Mouse (Mus musculus): Measurements from ENCODE around the gene Unc45b.
"Not testable (repeated sequence)": the region's sequence is repeated elsewhere in the genome, so short reads cannot be mapped to it uniquely, and the experiment has no call there.

Gene Unc45b

DNA sequence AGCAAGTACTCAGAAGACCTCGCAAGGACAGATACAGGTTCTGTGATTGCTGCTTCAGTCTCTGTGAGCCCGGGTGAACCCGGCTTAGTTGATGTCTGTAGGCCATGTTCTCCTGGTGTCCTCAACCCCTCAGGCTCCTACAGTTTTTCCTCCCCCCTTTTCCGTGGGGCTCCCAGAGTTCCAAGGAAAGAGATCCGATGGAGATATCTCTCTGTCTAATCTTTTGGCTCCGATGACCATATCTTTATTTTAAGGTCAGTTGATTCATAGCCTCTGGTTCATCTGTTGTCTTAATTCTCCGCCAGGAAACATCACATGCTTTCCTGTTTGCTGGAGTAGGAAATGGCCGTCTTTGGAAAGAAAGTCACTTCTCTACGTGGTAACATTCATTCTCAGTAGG is 38.7 kb downstream of the Unc45b start:
- no peak for DNase-seq (ENCODE audit: low spot score)

DNA sequence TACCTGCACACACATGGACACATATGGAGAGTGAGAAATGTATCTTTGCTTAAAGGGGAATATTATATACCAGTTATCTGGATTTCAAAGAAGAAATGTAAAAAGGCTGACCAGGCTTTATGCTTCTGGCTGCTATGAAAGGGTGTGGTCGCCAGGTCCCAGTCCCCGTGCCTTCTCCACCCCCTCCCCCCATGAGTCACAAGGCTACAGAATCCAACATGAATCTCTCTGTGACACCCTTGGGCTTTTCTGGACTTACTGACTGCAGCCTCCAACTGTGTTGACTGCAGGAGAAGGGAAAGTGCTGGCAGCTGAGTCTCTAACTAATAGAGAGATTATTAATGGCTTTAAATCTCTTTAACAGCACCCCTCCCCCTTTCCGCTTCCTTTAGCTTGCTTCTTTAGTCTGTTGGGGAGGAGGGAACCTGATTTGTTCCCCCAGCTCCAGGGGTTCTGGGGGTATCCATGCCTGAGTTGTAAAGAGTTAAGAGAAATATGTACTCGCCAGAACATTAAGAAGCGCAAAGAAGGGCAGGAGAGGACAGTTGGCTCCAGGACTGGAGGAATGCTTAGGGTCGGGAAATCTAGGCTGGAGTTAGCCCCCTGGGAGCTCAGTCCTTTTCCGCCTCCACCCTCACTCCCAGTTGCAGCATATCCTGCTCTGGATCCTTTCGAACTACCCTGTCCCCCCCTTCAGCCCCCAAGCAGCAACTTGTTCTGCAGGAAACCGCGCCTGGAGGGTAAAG is 40.6 kb downstream of the Unc45b start, which contains the start of gene Slfn5:
Slfn5 (plus strand) TSS at position 614 of the 746 bp plus-strand sequence.
- DNase-seq (ENCODE audit: low spot score): no peak

DNA sequence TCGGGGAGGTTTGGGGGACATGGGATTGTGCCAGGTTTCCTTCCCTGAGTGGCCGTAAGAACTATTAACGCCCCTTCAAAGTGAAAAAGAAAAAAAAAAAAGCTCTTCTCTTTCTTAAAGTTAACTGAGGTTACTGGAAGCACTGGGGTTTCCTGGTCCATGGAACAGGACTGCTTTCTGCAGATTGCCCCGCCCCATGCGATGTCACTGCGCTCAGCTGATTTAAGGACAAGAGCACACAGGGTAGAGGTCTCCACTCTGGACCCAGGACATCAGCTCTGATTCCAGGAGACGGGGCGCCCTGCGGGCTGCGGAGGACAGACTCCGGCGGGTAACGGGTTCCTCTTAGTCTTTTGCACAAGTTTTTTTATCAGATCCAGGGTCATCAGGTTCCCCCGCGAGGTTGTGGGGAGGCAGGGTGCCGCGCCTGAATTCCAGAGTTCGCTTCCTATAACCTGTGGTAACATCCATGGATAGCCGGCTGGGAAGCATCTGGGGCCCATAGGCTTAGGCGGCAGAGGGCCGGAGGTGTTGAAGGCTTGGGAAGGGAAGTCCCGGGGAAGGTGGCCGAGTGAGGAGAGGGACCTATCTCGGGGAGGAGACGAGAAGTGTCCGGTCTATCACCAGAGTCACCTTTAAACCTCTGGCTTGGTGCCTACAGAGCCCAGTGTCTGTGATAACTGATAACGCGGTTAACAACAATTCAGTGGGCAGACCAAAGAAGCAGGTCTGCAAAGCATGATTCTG is 41.7 kb downstream of the Unc45b start:
- no peak for DNase-seq (ENCODE audit: low spot score)

DNA sequence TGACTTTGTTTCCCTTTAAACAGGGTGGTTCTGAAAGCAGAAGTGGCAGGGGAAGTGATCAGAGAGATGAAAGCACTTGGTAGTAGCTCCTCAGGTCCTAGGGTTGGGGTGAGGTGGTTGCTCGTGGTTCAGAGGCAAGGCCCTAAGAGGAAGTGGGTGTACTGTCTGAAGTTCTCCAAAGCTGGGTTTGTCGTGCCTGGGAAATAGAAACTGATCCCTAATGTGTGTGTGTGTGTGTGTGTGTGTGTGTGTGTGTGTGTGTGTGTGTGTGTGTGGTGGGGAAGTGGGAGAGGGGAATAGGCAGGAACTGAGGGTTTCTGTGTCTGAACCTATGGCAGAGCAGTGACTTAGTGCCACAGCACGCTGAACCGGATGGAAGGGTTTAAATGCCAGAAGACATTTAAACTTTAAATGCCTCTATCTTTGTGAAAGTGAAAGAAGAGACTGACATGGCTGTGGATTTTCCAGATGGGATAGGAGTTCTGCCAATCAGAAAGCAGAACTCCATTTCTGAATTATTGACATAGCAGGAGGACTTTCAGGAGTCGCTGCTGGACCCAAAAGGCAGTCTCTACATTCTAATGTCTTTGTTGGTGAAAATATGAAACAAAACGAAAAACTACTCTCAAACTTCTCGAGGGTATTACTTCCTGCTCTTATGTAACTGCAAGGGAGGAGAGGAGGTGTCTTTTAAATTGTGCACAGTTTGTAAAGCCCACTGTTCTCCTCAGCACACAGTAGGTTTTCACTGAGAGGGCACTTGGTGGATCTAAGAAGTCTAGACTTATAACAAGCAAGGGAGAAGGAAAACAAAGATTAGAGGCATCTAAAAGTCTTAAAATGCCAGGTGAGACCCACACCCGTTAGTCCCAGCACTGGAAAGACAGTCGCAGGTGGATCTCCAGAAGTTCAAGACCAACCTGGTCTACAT is 42.5 kb downstream of the Unc45b start:
- no peak for DNase-seq (ENCODE audit: low spot score)

DNA sequence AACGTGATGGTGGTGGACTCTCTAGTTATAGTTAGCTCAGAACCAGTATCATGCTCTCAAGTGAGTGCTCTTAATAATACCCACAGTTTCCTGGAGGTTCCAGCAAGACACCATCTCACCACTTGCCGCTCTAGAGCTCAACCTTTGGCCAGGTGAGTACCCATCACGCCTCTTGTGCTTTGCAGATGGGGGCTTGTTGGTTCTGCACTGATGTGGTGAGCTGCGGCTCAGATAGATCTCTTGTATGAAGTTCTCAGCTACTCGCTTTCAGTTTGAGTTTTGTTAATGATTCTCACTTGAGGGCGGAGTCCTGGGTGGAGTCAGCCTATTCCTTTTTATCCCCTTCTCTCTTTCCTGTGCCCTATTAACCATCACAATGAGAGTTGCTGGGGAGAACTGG is 44.3 kb downstream of the Unc45b start:
- no peak for DNase-seq (ENCODE audit: low spot score)

DNA sequence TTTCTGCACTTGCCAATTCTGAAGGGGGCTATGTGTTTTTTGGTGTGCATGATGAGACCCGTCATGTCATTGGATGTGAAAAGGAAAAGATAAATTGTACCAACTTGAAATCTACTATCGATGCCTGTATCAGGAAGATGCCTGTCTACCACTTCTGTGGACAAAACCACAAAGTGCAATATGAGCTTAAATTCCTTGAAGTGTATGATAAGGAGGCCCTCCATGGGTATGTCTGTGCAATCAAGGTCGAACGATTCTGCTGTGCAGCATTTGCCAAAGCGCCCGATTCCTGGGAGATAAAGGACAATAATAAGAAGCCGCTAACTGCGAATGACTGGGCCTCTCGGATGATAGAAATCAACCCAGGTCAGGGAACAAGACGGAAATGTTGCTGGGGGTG is 46.6 kb downstream of the Unc45b start:
- no peak for DNase-seq (ENCODE audit: low spot score)

DNA sequence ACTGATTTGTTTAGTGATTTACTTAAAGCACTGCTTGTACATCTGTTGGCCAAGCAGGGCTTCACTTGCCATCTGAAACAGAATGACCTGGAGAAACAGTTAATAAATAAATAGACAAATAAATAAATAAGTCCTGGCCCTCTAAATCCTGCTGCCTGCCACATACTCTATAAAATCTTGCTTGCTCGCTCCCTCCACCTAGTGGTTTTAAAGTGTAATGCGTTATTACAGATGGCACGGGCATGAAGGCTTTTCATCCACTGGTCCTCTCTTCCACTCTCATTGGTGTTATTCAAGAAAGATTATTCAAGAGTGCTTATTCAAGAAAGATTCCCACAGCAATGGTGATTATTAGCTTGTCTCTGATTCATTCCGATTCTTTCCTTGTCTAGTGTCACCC is 49.3 kb downstream of the Unc45b start:
- DNase-seq (ENCODE audit: low spot score): no peak

DNA sequence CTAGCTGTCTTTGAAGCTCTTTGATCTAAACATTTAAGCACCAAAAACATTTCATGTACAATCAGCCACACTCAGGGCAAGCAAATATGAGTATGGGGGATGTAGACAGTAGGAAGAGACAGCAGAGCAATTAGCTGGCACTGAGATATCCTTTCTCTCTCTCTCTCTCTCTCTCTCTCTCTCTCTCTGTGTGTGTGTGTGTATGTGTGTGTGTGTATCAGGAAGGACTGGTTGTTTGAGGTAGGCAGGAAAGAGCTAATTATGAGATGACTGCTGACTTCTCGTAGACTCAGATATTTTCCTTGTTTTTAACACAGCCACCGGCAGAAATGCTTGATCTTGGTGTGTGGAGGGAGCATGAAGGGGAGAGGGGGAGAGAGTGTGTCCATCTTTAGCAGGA is 51.4 kb downstream of the Unc45b start:
- DNase-seq (ENCODE audit: low spot score): no peak

DNA sequence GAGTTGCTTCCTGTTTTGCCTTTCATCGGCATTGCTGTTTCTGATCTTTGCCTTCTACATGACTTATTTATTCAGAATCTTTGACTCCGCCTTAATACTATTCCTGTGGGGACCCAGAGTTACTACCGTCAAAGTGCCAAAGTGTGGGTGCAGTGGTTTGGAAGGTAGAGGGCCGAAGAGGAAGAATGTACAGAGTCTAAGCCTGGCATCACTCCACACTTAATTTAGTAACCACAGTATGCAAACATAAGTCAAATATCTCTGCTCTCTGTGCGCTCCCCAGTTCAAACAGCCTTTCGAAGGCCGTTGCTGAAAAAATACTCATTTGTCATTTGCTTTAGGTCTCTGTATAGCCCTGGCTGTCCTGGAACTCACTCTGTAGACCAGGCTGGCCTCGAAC is 51.9 kb downstream of the Unc45b start:
- no peak for DNase-seq (ENCODE audit: low spot score)

DNA sequence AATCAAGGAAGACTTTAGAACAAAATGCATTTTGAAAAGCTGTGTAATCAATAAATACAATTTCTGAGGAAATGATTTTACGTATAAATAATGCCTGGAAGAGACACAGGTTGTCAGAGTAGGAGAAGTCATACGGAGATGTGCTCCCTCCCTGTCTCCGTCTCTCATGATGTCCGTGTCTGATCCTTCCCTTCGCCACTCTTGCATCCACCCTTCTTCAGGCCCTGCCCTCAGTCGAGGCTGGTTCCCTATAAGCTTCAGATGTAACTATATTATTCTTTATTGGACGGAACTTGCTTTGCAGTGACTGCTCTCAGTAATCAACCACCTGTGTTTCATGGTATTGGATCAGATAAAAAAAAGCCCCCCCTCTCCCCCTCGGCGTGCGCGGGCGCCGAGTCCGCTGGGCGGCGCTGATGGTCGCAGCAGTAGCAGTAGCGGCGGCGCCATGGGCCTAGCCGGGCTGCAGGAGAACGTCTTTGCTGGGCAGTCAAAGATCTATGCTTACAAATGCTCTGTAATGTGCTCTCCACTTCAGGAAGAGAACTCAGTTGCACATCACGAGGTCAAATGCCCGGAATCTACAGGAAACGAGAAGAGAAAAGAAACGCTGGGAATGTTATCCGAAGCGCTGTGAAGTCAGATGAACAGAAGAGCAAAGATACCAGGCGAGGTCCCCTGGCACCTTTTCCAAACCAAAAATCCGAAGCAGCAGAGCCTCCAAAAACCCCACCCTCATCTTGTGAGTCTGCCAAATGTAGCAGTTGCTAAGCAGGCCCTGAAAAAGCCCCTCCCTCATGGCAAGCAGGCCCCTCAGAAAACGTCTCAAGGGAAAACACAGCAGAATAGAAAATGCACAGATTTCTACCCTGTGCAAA is 60.6 kb downstream of the Unc45b start:
- DNase-seq (ENCODE audit: low spot score): no peak

DNA sequence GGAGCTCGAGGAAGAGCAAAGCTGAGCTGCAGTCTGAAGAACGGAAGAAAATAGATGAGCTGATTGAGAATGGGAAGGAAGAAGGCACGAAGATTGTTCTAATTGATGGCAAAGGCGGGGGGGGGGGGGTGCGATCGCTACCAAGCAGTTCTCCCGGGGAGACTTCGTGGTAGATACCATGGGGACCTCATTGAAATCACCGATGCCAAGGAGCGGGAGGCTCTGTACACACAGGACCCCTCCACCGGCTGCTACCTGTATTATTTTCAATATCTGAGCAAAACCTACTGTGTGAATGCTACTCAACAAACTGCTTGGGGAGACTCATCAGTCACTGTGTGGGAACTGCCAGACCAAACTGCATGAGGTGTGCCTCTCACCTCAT is 61.2 kb downstream of the Unc45b start:
- DNase-seq (ENCODE audit: low spot score): no peak

DNA sequence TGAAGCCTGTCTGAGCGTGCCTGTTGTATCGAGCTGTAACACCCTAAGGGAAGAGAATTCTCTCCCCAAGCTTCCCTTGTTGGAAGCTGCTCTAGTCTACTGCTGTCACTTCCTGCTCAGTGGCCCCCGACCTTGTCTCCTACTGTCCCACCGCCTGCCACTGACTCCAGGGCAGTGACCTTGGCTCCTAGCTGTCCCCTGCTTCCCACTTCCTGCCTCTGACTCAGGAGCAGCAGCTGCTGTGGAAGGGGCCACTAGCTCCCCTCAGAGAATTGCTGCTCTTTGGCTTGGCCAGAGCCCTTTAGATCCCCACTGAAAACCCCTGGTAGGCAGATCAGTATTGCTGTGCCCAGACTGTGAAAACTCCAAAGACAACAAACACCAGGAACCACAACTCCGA is 63.6 kb downstream of the Unc45b start:
- no peak for DNase-seq (ENCODE audit: low spot score)

DNA sequence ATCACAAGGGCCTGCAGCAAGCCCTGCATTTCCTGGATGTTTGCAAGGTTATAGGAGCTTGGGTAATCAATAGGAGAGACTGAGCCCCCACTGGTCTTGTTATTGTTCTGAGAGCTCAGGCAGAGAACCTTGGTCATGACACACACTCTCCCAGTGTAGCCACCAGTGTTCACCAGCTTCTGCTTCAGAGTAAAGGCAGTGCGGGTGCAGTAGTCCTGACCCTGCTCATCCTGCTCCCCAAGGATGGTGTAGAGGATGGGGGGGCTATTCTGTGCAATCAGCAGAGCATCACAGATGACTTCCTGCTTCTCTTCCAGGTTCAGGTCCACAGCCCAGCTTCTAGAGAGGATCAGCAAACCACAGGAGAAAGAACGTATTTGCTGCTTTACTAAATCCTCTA is 72.1 kb downstream of the Unc45b start:
- DNase-seq (ENCODE audit: low spot score): not testable (repeated sequence)

DNA sequence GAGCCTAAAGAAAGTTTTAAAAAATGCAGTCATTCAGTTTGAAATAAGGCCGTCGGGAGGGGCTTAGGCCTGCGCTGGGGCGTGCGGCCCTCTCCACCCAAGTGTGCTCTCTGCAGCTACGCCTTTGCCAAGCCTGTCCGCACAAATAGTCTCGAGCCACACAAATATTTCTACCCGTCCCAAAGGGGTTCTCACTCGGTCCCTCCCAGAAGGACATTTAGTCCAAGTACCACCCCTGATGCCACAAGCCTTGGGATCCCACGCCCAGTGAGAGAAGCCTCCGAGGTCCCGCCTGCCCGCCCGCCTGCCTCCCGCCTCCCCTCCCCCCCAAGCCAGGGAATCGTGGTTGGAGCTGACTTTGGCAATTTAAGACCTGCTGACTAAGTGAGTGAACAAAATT is 72.8 kb downstream of the Unc45b start:
- no peak for DNase-seq (ENCODE audit: low spot score)

DNA sequence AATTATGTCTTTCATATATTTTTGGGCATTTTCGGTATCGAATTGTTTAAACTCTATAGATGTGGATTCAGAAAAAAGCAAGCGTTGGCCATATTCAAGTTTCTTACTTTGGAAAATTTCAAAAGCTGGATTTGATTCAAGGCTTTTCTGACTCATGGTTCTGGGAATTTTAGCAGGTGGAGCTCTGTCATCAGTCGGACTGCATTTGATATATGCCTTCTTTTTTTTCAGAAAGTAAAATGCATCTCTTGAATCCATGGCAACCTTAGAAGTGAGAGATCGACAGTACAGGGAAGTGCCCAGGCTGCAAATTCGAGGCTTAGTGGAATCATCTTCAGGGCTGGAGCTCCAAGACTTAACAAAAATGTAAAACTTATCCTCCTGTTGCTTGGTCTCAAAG is 77.3 kb downstream of the Unc45b start:
- no peak for DNase-seq (ENCODE audit: low spot score)

DNA sequence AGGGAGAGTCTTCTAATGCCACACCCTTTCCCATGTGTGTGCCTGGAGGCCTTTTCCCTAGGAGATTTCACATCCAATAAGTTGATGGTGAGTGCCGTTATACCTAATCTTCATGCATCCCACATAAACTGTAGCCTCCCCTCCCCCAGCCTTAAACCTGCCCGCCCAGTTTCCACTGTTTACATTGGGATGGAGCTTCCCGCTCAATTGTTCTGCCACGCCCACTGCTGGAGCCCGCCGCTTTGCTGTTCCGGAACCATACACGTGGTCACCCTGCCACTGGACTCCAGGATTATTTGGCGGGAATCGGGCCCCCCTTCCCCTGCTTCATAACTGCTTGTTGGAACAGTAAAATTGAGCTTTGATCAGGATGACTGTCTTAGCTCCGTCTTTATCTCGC is 79.0 kb downstream of the Unc45b start:
- DNase-seq (ENCODE audit: low spot score): no peak

DNA sequence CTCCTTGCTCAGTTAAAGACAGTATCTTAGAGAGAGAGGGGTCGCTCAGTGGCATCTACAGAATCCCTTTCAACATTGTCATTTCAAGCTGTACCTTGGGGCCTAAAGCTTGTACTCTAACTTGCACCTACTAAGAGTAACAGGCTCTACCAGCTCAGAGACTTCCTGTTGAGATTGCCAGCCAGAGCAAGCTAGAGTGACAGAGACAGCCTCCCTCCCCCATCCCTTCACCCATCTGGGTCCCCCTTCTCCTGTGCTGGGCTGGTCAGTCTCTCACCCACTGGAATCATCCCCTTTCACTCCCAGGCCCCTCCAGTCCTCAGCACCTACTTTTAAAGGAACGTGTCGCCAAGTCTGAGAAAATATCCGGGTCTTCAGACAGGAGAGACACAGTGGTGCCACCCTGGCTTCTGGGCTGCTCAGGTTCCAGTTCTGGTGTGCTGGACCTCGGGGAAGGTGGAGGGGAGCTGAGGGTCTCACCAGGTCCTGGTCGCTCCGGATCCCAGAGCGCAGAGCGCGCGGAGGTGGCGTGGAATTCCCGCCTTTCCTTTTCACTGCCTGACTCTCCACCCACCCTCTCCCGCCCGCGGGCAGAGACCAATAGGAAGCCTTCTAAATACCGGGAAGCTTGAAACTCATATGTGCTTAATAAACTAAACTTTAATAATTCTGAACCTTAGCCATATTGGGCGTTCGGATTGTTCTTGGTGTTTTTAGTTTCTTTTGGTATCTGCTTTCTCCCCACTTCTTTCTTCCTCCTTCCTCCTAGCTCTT is 80.4 kb downstream of the Unc45b start:
- DNase-seq (ENCODE audit: low spot score): not testable (repeated sequence)

DNA sequence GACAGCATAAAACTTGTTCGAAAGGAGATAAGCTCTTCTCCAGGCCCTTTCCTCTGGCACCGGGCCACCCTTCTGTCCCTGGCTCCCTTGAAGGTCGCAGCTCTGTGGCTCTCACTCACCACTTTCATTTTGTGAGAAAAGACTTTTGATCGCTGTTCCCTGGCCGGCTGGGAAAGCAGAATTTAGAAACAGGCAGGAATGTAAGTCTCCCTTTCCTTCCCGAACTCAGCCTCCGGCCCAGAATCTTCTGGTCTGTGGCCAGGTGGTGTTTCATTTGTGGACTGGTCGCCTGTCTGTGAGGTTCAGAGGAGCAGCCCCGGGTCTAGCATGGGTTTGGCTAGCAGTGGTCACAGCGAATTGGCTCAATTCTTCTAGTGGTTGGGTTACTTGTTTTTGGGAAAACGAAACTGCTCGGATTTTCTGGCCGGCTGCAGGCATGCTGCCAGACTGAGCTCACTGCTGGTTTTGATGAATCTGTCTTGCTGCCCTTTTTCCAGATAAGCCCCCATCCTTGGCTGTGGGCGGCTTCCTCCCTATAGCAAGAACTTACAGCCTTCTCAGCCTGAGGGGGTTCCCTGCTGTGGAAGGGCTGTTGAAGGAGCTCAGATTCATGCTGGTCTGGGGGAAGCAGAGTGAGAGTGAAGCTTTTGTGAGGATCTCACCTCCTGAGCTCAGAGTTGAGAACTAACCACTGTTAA is 81.3 kb downstream of the Unc45b start, which contains the start of gene Slfn9:
Slfn9 (minus strand) TSS at position 362 of the 698 bp plus-strand sequence.
- peak; percentile 27 for DNase-seq (ENCODE audit: low spot score)

Measured in ovary, postnatal 10 days (tissue).